Mouse (Mus musculus) macrophage (primary cell): ENCODE data around the gene Camkv. TPM values are rescaled to one million over a fixed set of nuclear protein-coding genes. Genes with fewer than 3 reads are reported as not detected.

Experiments used
- H3K27ac ChIP-seq: fragments of 350-480 bp; formaldehyde crosslinking; 2 replicates; pipeline ENCODE4 v1.9.0; 2021
- H3K36me3 ChIP-seq: fragments of 350-480 bp; formaldehyde crosslinking; 2 replicates; pipeline ENCODE4 v1.9.0; 2021; ENCODE audit errors: inconsistent target
- H3K4me3 ChIP-seq: fragments of 350-480 bp; formaldehyde crosslinking; 2 replicates; pipeline ENCODE4 v1.9.0; 2021; ENCODE audit errors: inconsistent target
- H3K79me2 ChIP-seq: fragments of 350-480 bp; formaldehyde crosslinking; 2 replicates; pipeline ENCODE4 v1.9.0; 2021; ENCODE audit errors: inconsistent target
- WGBS: methylation state at CpG from one replicate; pipeline ENCODE4 v1.1.7; 2026; ENCODE audit warnings: inconsistent platforms; ENCODE audit not compliant: missing documents; 5-methylcytosine and 5-hydroxymethylcytosine counted together
- polyA plus RNA-seq: library from polyadenylated mRNA; stranded (reverse); fragments of 250-400 nt; gene quantifications from 3 replicates; pipeline ENCODE4 v1.2.4, GENCODE M21; 2018; ENCODE audit warnings: inconsistent platforms
- total RNA-seq, 78 experiments: library from RNA; depleted of rRNA; stranded (reverse); fragments of 250-400 nt; gene quantifications; 1 replicate in 9 of 78; 2 replicates in 24 of 78; 3 replicates in 43 of 78; 4 replicates in 2 of 78; pipeline ENCODE4 v1.2.4; 2018; ENCODE audit warnings: inconsistent platforms in 56 of 78

The Camkv gene
- total RNA-seq (2018; cell fraction: chromatin; rRNA removed) = not detected
- not detected for total RNA-seq (2018; cell fraction: cytosol; rRNA removed)
- total RNA-seq (2018; cell fraction: nucleus; rRNA removed) = not detected
- not detected in 3 replicates for polyA plus RNA-seq

DNA sequence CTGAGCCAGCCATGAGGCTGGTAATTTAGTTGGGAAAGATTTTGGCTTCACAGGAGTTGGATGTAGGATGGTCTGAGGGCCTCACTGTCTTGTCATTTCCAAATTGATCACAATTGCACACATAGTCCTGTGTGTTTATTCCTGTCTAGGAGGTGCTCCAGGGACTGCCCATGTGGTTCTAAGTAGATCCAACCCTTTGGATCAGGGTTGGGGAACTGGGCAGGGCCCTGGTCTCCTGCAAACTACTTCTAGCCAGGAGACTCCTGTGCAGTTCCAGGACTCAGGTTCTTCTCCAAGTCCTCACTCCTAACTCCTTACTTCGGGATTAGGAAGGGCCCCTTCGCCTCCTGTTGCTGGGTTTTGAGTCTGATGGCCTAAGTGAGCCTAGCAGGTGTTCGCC is at the start of gene Camkv:
Camkv (plus strand) TSS at position 301 of the 400 bp plus-strand sequence.
- no peaks in the 10 kb centered on the region for H3K79me2 ChIP-seq
- 53% methylated on average over 3 of the region's 3 CpGs for WGBS
- no peak within 1 kb of the TSS for H3K4me3 ChIP-seq
- H3K36me3 ChIP-seq = no peaks in the 10 kb centered on the region
- H3K27ac ChIP-seq = no peak within 1 kb of the TSS

DNA sequence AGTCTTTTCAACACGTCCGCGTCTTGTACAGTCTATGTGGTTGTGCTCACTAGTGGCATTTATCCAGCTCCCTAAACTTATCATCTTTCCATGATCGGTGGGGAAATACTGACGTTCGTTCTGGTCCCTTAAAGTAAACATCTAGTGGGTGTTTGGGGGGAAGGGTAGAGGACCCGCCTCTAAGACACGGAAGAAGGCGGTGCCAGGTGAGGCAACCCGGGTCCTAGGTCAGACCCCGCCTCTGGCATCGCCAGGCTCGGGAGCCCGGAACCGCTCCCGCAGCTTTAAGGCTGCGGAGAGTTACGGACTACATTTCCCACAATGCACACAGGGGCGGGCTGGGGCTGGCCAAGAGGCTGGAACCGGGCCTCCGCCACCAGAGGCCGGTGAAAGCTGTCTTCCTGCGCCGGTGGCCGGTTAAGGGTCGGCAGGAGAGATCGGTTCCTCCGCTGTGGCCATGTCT is 47.6 kb upstream of the Camkv start, which contains the start of gene Mon1a:
Mon1a (plus strand) TSS at position 348 of the 463 bp plus-strand sequence.
- 1% methylated on average over 28 of the region's 28 CpGs for WGBS

DNA sequence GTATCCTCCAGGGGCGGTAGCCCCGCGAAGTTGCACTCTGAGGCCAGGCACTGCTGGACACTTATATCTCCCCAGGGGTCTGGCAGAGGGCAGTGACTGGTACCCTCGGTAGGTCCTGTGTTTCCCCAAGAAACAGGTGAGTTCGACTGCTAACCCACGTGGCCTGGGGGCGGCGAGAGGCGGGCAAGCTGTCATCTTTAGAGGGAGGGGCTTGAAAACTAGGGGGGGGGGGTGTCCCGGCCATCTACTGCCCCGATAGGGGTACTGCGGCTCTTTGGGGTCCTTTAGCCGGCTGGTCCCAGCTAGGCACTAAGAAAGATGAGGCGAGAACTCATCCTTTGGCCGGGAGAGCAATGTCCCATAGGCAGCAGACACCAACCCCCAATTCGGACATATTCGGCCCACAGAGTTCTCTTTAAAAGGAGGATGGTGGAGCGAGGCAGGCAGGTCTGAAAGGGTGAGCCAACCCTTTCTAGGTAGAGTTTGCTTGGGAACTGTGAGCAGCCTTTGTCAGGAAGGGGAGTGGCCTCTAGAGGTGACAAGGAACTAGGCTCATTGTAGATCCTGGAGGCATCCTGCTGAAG is 47.1 kb upstream of the Camkv start:
- no peaks in the 10 kb centered on the region for H3K36me3 ChIP-seq
- peak overlapping the region; percentile 29; the same call in 1 of the 2 replicates for H3K27ac ChIP-seq
- 2% methylated on average over 17 of the region's 18 CpGs for WGBS
- H3K4me3 ChIP-seq = peak overlapping the region; percentile 88
- H3K79me2 ChIP-seq = peaks cover 25% of the 10 kb centered on the region; the same call in 1 of the 2 replicates

More for the DNA sequence above, 47.6 kb upstream of the Camkv start, which contains the start of gene Mon1a:
- Histone ChIP-seq H3K27ac (peak within 1 kb of the TSS; percentile 29; the same call in 1 of the 2 replicates), H3K36me3 (no peaks in the 10 kb centered on the region), H3K4me3 (peak within 1 kb of the TSS; percentile 88), H3K79me2 (peaks cover 25% of the 10 kb centered on the region; the same call in 1 of the 2 replicates)

DNA sequence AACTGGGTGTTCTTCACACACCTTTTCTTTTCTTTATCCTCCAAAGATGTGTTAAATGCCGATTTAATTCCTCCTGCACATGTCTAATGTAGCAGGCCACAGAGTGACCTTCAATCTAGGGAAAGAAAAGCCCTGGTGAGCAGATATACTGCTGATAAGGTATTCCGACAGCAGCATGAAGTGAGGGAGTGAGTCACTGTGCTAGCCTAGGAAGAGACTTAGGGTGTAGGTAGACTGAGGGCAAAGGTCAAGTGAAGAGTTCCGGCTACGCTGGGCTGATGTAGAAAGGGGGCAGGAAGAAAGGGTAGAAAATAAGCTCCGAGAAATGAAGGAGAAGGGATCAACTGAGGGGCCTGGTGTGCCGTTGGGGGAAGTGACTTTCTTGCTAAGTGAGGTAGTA is 45.2 kb upstream of the Camkv start:
- 96% methylated on average over 6 of the region's 6 CpGs for WGBS
- Histone ChIP-seq H3K36me3 (no peaks in the 10 kb centered on the region), H3K79me2 (peaks cover 25% of the 10 kb centered on the region; the same call in 1 of the 2 replicates), H3K4me3 (no peak overlapping the region), H3K27ac (no peak overlapping the region)

DNA sequence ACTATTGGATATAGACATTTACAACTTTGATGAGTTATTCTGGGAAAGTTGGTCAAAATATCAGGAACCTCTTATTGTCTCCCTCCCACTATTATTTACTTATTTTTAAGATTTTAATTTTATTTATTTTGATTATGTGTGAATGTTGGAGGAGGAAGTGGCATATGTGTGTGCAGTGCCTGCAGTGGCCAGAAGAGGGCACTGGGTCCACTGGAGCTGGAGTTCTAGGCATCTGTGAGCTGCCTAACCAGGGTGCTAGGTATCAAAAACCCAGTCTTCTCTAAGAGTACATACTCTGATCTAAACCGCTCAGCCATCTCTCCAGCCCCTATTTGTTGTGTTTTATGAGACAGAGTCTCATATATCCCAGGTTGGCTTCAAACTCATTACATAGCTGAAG is 44.5 kb upstream of the Camkv start:
- 94% methylated on average over 1 of the region's 1 CpGs for WGBS
- Histone ChIP-seq H3K79me2 (peaks cover 25% of the 10 kb centered on the region; the same call in 1 of the 2 replicates), H3K27ac (no peak overlapping the region), H3K36me3 (no peaks in the 10 kb centered on the region), H3K4me3 (no peak overlapping the region)

DNA sequence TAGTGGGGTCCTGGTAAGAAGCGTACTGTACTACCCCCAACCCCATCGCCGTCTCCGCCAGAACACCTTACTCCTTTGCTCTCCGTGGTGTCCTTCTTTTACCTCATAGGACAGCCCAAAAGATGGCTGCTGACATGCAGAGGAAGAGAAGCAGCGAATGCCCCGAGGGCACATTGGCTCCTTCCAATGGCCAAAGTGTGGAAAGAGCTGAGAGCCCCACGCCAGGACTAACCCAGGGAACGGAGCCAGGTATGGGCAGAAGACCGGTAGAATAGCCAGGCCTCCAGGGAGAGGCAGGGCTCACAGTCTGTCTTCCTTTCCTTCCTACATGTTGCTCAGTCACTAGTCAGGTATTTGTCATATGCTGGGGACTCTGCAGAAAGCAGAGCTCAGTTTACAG is 36.9 kb upstream of the Camkv start:
- Histone ChIP-seq H3K4me3 (no peak overlapping the region), H3K27ac (no peak overlapping the region), H3K36me3 (peaks cover 42% of the 10 kb centered on the region), H3K79me2 (no peaks in the 10 kb centered on the region)
- 97% methylated on average over 9 of the region's 10 CpGs for WGBS

DNA sequence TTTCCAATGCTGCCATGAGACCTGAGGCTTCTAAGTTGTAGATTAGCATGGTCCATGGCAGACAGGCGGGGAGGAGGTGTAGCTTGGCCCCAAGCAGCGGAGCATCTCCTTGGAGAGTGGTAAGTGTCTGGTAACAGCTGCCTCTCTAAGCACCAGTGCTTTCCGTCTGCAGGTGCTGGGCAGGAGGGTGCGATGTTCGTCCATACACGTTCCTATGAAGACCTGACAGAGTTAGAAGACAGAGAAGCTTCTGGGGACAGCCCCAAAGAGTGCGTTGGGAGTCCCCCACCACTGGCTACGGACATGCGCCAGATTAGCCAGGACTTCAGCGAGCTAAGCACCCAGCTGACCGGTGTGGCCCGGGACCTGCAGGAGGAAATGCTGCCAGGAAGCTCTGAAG is 35.6 kb upstream of the Camkv start:
- no peak overlapping the region for H3K27ac ChIP-seq
- no peaks in the 10 kb centered on the region for H3K79me2 ChIP-seq
- H3K4me3 ChIP-seq = no peak overlapping the region
- WGBS = 88% methylated on average over 12 of the region's 12 CpGs
- H3K36me3 ChIP-seq = peaks cover 42% of the 10 kb centered on the region

DNA sequence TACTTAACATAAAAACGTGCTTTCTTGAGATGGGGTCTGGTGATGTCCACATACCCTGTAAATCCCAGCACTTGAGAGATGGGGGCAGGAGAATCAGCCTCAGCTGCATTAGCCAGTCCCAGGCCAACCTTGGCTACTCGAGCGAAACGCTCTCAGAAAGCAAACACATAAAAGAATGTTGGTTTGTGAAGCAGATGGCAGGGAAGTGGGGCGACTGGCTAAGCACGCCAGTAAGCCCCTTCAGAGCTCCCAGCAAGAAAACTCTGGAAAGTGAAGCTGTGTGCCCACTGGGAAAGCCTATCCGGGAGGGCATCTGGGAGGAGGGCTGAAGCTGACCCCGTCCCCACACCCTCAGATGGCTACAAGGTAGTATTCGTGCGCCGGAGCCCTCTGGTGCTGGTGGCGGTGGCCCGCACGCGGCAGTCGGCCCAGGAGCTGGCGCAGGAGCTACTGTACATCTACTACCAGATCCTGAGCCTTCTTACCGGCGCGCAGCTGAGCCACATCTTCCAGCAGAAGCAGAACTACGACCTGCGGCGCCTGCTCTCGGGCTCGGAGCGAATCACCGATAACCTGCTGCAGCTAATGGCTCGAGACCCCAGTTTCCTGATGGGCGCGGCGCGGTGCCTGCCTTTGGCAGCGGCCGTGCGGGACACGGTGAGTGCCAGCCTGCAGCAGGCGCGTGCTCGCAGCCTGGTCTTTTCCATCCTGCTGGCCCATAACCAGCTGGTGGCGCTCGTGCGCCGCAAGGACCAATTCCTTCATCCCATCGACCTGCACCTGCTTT is 34.4 kb upstream of the Camkv start:
- 56% methylated on average over 42 of the region's 44 CpGs for WGBS

DNA sequence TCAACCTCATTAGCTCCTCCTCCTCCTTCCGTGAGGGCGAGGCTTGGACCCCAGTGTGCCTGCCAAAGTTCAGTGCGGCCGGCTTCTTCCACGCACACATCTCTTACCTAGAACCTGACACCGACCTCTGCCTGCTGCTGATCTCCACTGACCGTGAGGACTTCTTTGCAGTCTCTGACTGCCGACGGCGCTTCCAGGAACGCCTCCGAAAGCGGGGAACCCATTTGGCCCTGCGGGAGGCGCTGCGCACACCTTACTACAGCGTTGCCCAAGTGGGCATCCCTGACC is 33.9 kb upstream of the Camkv start:
- H3K27ac ChIP-seq = no peak overlapping the region
- WGBS = 79% methylated on average over 17 of the region's 17 CpGs
- H3K4me3 ChIP-seq = no peak overlapping the region
- H3K36me3 ChIP-seq = peaks cover 42% of the 10 kb centered on the region
- no peaks in the 10 kb centered on the region for H3K79me2 ChIP-seq

More for the DNA sequence above, 34.4 kb upstream of the Camkv start:
- H3K36me3 ChIP-seq = peaks cover 42% of the 10 kb centered on the region
- H3K4me3 ChIP-seq = no peak overlapping the region
- H3K27ac ChIP-seq = no peak overlapping the region
- no peaks in the 10 kb centered on the region for H3K79me2 ChIP-seq

DNA sequence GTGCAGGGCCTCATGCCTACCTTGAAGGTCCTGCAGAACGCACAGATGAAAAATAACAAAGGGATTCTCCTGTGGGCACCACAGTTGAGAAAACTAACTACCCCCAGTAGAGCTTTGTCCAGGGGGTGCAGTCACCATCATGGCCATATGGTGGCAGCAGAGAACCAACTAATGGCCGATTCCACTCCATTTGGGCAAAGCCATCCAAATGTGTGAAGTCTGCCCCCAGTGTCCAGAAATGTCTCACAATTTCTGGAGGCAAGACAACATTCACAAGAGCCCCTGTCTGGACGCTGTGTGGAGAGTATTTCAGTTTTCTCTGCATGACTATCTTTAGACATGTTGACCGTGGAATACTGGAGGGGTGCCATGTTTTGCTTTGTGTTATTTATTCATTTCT is 30.7 kb upstream of the Camkv start:
- H3K4me3 ChIP-seq = no peak overlapping the region
- peaks cover 25% of the 10 kb centered on the region; the same call in 1 of the 2 replicates for H3K36me3 ChIP-seq
- H3K79me2 ChIP-seq = no peaks in the 10 kb centered on the region
- H3K27ac ChIP-seq = no peak overlapping the region
- WGBS = 0% methylated on average over 4 of the region's 4 CpGs

DNA sequence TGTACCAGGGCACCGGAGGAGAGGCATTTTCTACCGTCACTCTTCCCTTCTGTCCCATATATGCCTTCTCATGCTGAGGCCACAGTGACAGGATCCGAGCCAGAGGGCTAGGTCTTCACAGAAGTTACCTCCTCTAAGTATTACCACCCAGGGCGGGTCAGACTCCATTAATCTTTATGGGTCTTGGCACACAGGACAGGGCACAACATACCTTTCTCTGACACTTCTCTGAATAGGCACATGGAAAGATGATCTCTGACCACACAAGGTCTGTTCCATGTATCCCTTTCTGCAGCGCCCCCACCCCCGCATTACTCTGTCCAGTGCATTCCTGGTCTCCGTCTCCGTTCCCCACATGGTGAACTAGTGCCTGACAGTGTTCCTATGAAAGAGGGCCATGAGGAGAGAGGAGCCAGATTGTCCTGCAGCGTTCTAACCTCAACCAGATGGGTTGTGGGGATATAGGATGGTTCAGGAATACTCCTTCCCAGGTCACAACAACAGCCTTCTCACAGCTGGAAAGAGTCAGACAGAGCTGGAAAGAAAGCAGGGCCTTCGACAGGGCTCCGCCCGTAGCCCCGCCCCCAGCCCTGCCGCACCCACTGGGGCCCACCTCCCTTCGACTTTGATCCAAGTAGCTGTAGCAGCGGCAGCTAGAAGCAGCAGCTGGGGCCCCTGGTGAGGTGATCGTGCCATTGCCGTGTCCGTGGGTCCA is 29.1 kb upstream of the Camkv start, which contains the start of gene Mst1r:
Mst1r (plus strand) TSS at position 622 of the 715 bp plus-strand sequence.
- 45% methylated on average over 19 of the region's 19 CpGs for WGBS
- peaks cover 13% of the 10 kb centered on the region; the same call in 1 of the 2 replicates for H3K36me3 ChIP-seq
- H3K27ac ChIP-seq = no peak within 1 kb of the TSS
- H3K79me2 ChIP-seq = no peaks in the 10 kb centered on the region
- H3K4me3 ChIP-seq = no peak within 1 kb of the TSS

DNA sequence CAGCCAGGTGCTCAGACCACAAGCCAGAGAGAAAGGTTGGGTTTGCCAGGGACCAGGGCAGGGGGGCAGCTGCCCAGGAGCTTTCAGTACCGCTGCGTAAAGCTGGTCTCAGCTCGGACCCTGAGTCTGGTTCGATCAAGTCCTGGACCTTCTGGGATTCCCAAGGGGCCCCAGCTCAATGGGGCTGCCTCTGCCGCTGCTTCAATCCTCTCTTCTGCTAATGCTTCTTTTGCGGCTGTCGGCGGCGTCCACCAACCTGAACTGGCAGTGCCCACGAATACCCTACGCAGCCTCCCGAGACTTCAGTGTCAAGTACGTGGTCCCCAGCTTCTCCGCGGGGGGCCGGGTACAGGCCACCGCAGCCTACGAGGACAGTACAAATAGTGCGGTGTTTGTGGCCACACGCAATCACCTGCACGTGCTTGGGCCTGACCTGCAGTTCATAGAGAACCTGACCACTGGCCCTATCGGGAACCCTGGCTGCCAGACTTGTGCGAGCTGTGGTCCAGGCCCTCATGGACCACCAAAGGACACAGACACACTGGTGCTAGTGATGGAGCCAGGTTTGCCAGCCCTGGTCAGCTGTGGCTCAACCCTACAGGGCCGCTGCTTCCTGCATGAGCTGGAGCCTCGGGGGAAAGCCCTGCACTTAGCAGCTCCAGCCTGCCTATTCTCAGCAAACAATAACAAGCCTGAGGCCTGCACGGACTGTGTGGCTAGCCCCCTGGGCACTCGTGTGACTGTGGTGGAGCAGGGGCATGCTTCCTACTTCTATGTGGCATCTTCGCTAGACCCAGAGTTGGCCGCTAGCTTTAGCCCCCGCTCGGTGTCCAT is 28.3 kb upstream of the Camkv start:
- H3K36me3 ChIP-seq = peaks cover 8% of the 10 kb centered on the region; the same call in 1 of the 2 replicates
- H3K27ac ChIP-seq = no peak overlapping the region
- WGBS = 82% methylated on average over 31 of the region's 31 CpGs
- no peak overlapping the region for H3K4me3 ChIP-seq
- no peaks in the 10 kb centered on the region for H3K79me2 ChIP-seq

DNA sequence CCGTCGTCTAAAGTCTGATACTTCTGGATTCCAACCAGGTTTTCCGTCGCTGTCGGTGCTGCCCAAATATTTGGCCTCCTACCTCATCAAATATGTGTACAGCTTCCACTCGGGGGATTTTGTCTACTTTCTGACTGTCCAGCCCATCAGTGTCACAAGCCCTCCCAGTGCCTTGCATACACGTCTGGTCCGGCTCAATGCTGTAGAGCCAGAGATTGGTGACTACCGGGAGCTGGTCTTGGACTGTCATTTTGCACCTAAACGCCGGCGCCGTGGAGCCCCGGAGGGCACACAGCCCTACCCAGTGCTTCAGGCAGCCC is 27.7 kb upstream of the Camkv start:
- no peak overlapping the region for H3K4me3 ChIP-seq
- 93% methylated on average over 14 of the region's 14 CpGs for WGBS
- H3K36me3 ChIP-seq = peaks cover 2% of the 10 kb centered on the region; the same call in 1 of the 2 replicates
- no peaks in the 10 kb centered on the region for H3K79me2 ChIP-seq
- no peak overlapping the region for H3K27ac ChIP-seq
